Mouse (Mus musculus) kidney, adult 2 months (tissue): ENCODE results near the gene Rdx.

Experiments
- CTCF ChIP-seq: fragments of 200-500 bp; conservative IDR thresholded peaks from 2 replicates; pipeline ENCODE4 v1.5.1; 2011; ENCODE audit warnings: low read depth, mild to moderate bottlenecking, control low read depth, low read length, moderate library complexity, mixed read lengths; ENCODE audit not compliant: insufficient read depth, insufficient read length
- POLR2A ChIP-seq: fragments of 200-500 bp; IDR thresholded peaks from one replicate; pipeline ENCODE4 v1.6.1; 2011; ENCODE audit warnings: low read depth, low read length, control low read depth

DNA sequence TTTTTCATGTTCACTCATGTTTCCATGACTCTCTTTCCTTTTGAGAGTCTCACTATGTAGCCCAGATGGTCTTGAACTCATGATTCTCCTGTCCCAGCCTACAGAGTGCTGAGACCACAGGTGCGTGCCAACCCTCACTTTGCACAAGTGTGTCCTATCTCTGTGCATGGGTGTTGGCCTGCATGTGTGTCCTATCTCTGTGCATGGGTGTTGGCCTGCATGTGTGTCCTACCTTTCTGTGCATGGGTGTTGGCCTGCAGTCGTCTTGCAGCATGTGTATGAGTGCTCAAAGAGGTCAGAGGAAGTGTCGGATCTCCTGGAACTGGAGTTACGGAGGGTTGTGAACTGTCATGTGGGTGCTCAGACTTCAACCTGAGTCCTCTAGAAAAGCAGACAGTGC lies 72.2 kb downstream of the Rdx start:
- TF ChIP-seq CTCF = no peak
- no peak for TF ChIP-seq POLR2A
